Mouse (Mus musculus) lung, embryonic 15.5 days (tissue): Measurements from ENCODE around the gene Syt3. TPM values are rescaled to one million over a fixed set of nuclear protein-coding genes. Genes with fewer than 3 reads are reported as not detected.
A peak's percentile ranks its signal among the peaks of the same experiment; 100 is the strongest.

ENCODE experiments used
- ATAC-seq: fragments of 200-750 bp; cut with Nextera tagmentation; 2 replicates; pipeline ENCODE4 v1.8.0; 2017; ENCODE audit warnings: moderate number of reproducible peaks, borderline replicate concordance; ENCODE audit not compliant: low FRiP score, low TSS enrichment; ENCODE audit errors: extremely low read depth
- H3K27ac ChIP-seq: fragments of 300-500 bp; sonication (generic); 2 replicates; pipeline ENCODE4 v1.5.1; 2015; ENCODE audit warnings: moderate library complexity, mild to moderate bottlenecking, inconsistent platforms
- H3K27me3 ChIP-seq: fragments of 300-500 bp; sonication (generic); 2 replicates; pipeline ENCODE4 v1.6.1; 2015; ENCODE audit warnings: inconsistent platforms
- H3K36me3 ChIP-seq: fragments of 300-500 bp; sonication (generic); 2 replicates; pipeline ENCODE4 v1.6.1; 2015; ENCODE audit warnings: inconsistent platforms
- H3K4me1 ChIP-seq: fragments of 300-500 bp; sonication (generic); 2 replicates; pipeline ENCODE4 v1.6.1; 2015; ENCODE audit warnings: inconsistent platforms
- H3K4me2 ChIP-seq: fragments of 300-500 bp; sonication (generic); 2 replicates; pipeline ENCODE4 v1.6.1; 2015; ENCODE audit warnings: inconsistent platforms, mild to moderate bottlenecking, moderate library complexity
- H3K4me3 ChIP-seq: fragments of 300-500 bp; sonication (generic); 2 replicates; pipeline ENCODE4 v1.5.1; 2015; ENCODE audit warnings: mild to moderate bottlenecking, inconsistent platforms
- H3K9ac ChIP-seq: fragments of 300-500 bp; sonication (generic); 2 replicates; pipeline ENCODE4 v1.6.1; 2015; ENCODE audit warnings: inconsistent platforms
- H3K9me3 ChIP-seq: fragments of 300-500 bp; sonication (generic); 2 replicates; pipeline ENCODE4 v1.6.1; 2016; ENCODE audit warnings: inconsistent platforms
- WGBS: fragments of 180-500 bp; shearing (Covaris S2); methylation state at CpG from one replicate; pipeline ENCODE4 v1.1.7; 2015; 5-methylcytosine and 5-hydroxymethylcytosine counted together
- polyA plus RNA-seq: library from polyadenylated mRNA; unstranded; fragments of >200 nt; fragmentation: Nextera tagmentation; extraction: Ambion mirVana; gene quantifications from 2 replicates; pipeline ENCODE4 v1.2.1, GENCODE M21; 2015

Syt3 gene
- polyA plus RNA-seq, result 2.1 and 2.3 TPM in 2 replicates

- WGBS, result under 1% methylated on average over 31 of the region's 33 CpGs
- Histone ChIP-seq H3K9me3 (no peaks in the 10 kb centered on the region), H3K9ac (peak within 1 kb of the TSS; percentile 35), H3K4me3 (peak within 1 kb of the TSS; percentile 50), H3K4me1 (peaks cover 2% of the 10 kb centered on the region; the same call in 1 of the 2 replicates), H3K4me2 (peak within 1 kb of the TSS; percentile 87), H3K27ac (no peak within 1 kb of the TSS), H3K27me3 (peaks cover 27% of the 10 kb centered on the region), H3K36me3 (no peaks in the 10 kb centered on the region)
- peak; percentile 72 for ATAC-seq
These were observed at the start of gene Syt3 for GRCm38 (mm10) chr7:44383980-44384715. Syt3 (plus strand) TSS chr7:44384102.

GRCm38 (mm10) chr7:44334139-44334538, 49.8 kb upstream of the Syt3 start:
- Histone ChIP-seq H3K27ac (no peak overlapping the region), H3K36me3 (no peaks in the 10 kb centered on the region), H3K4me1 (peaks cover 6% of the 10 kb centered on the region; the same call in 1 of the 2 replicates), H3K4me2 (no peak overlapping the region), H3K4me3 (no peak overlapping the region), H3K9me3 (no peaks in the 10 kb centered on the region), H3K9ac (no peak overlapping the region), H3K27me3 (peaks cover 57% of the 10 kb centered on the region)
- no peak for ATAC-seq
- 54% methylated on average over 14 of the region's 14 CpGs for WGBS

- H3K27me3 ChIP-seq, result peaks cover 62% of the 10 kb centered on the region
- peak overlapping the region; percentile 34 for H3K4me3 ChIP-seq
- no peaks in the 10 kb centered on the region for H3K36me3 ChIP-seq
- ATAC-seq, result 0 out of 2 replicates have a peak, but pooled peaks have one; percentile 24
- H3K9me3 ChIP-seq, result no peaks in the 10 kb centered on the region
- H3K9ac ChIP-seq, result no peak overlapping the region
- 6% methylated on average over 14 of the region's 40 CpGs for WGBS
- H3K4me2 ChIP-seq, result peak overlapping the region; percentile 58
- peaks cover 6% of the 10 kb centered on the region; the same call in 1 of the 2 replicates for H3K4me1 ChIP-seq
- H3K27ac ChIP-seq, result no peak overlapping the region
These were observed 48.6 kb upstream of the Syt3 start for GRCm38 (mm10) chr7:44335031-44335878.

GRCm38 (mm10) chr7:44336046-44337021, 47.6 kb upstream of the Syt3 start:
- ATAC-seq, result no peak
- H3K9me3 ChIP-seq, result no peaks in the 10 kb centered on the region
- H3K9ac ChIP-seq, result no peak overlapping the region
- H3K36me3 ChIP-seq, result no peaks in the 10 kb centered on the region
- H3K4me2 ChIP-seq, result peak overlapping the region; percentile 58
- H3K4me1 ChIP-seq, result peaks cover 6% of the 10 kb centered on the region; the same call in 1 of the 2 replicates
- H3K27ac ChIP-seq, result no peak overlapping the region
- peaks cover 62% of the 10 kb centered on the region for H3K27me3 ChIP-seq
- 5% methylated on average over 41 of the region's 54 CpGs for WGBS
- peak overlapping the region; percentile 34 for H3K4me3 ChIP-seq

- Histone ChIP-seq H3K4me3 (no peak overlapping the region), H3K9ac (no peak overlapping the region), H3K9me3 (no peaks in the 10 kb centered on the region), H3K27ac (no peak overlapping the region), H3K27me3 (peaks cover 62% of the 10 kb centered on the region), H3K4me1 (peaks cover 6% of the 10 kb centered on the region; the same call in 1 of the 2 replicates), H3K4me2 (no peak overlapping the region), H3K36me3 (no peaks in the 10 kb centered on the region)
- 7% methylated on average over 32 of the region's 32 CpGs for WGBS
- no peak for ATAC-seq
These were observed 46.6 kb upstream of the Syt3 start for GRCm38 (mm10) chr7:44337121-44337849.

GRCm38 (mm10) chr7:44340226-44340625, 43.7 kb upstream of the Syt3 start:
- 56% methylated on average over 6 of the region's 6 CpGs for WGBS
- Histone ChIP-seq H3K4me2 (no peak overlapping the region), H3K27me3 (peaks cover 44% of the 10 kb centered on the region), H3K9ac (no peak overlapping the region), H3K4me3 (no peak overlapping the region), H3K36me3 (no peaks in the 10 kb centered on the region), H3K4me1 (peaks cover 10% of the 10 kb centered on the region; the same call in 1 of the 2 replicates), H3K27ac (no peak overlapping the region), H3K9me3 (no peaks in the 10 kb centered on the region)
- ATAC-seq, result no peak

GRCm38 (mm10) chr7:44341119-44341518, 42.8 kb upstream of the Syt3 start:
- H3K4me2 ChIP-seq, result no peak overlapping the region
- no peak overlapping the region for H3K4me3 ChIP-seq
- H3K4me1 ChIP-seq, result peaks cover 5% of the 10 kb centered on the region; the same call in 1 of the 2 replicates
- ATAC-seq, result no peak
- H3K27me3 ChIP-seq, result peaks cover 35% of the 10 kb centered on the region
- H3K27ac ChIP-seq, result no peak overlapping the region
- 65% methylated on average over 10 of the region's 10 CpGs for WGBS
- no peaks in the 10 kb centered on the region for H3K9me3 ChIP-seq
- no peak overlapping the region for H3K9ac ChIP-seq
- no peaks in the 10 kb centered on the region for H3K36me3 ChIP-seq

GRCm38 (mm10) chr7:44341714-44342113, 42.2 kb upstream of the Syt3 start:
- Histone ChIP-seq H3K4me2 (no peak overlapping the region), H3K27me3 (peaks cover 29% of the 10 kb centered on the region), H3K36me3 (no peaks in the 10 kb centered on the region), H3K4me3 (no peak overlapping the region), H3K9me3 (no peaks in the 10 kb centered on the region), H3K4me1 (peaks cover 4% of the 10 kb centered on the region; the same call in 1 of the 2 replicates), H3K9ac (no peak overlapping the region), H3K27ac (no peak overlapping the region)
- 65% methylated on average over 5 of the region's 5 CpGs for WGBS
- ATAC-seq, result no peak

- H3K4me1 ChIP-seq, result peaks cover 4% of the 10 kb centered on the region; the same call in 1 of the 2 replicates
- no peak overlapping the region for H3K9ac ChIP-seq
- no peaks in the 10 kb centered on the region for H3K36me3 ChIP-seq
- H3K27ac ChIP-seq, result no peak overlapping the region
- H3K27me3 ChIP-seq, result peaks cover 15% of the 10 kb centered on the region
- no peak overlapping the region for H3K4me3 ChIP-seq
- ATAC-seq, result peak; percentile 43; the same call in 1 of the 2 replicates
- H3K9me3 ChIP-seq, result no peaks in the 10 kb centered on the region
- WGBS, result 15% methylated on average over 11 of the region's 11 CpGs
- peak overlapping the region; percentile 9; the same call in 1 of the 2 replicates for H3K4me2 ChIP-seq
These were observed 40.4 kb upstream of the Syt3 start for GRCm38 (mm10) chr7:44343459-44344015.

GRCm38 (mm10) chr7:44344622-44345021, 39.3 kb upstream of the Syt3 start:
- no peak for ATAC-seq
- no peaks in the 10 kb centered on the region for H3K9me3 ChIP-seq
- peaks cover 4% of the 10 kb centered on the region; the same call in 1 of the 2 replicates for H3K4me1 ChIP-seq
- peaks cover 8% of the 10 kb centered on the region for H3K27me3 ChIP-seq
- H3K9ac ChIP-seq, result no peak overlapping the region
- H3K27ac ChIP-seq, result no peak overlapping the region
- no peaks in the 10 kb centered on the region for H3K36me3 ChIP-seq
- no peak overlapping the region for H3K4me2 ChIP-seq
- WGBS, result 60% methylated on average over 12 of the region's 12 CpGs
- H3K4me3 ChIP-seq, result no peak overlapping the region
